ENCODE assay signal across 8 mouse cellular contexts in genomic region chr4:117834457-117834844, GRCm38 (mm10). TPM values are rescaled to one million over a fixed set of nuclear protein-coding genes. Genes with fewer than 3 reads are reported as not detected.
A peak's percentile ranks its signal among the peaks of the same experiment; 100 is the strongest.
DNase-seq lines count a peak whose midpoint lies in the region; ATAC-seq lines count a peak whose summit lies in the region.

Slc6a9 (plus strand) TSS chr4:117834506.

- H3K4me1 ChIP-seq in embryonic facial prominence, embryonic 11.5 days (ENCODE audit: control insufficient read depth, insufficient read depth, low read length) = 0 out of 2 replicates have a peak, but pooled peaks cover 4% of the 10 kb centered on the region
- H3K4me1 ChIP-seq in hindbrain, embryonic 13.5 days (replicated peaks) = peaks cover 23% of the 10 kb centered on the region
- H3K4me1 ChIP-seq in liver, embryonic 15.5 days (replicated peaks) = peaks cover 83% of the 10 kb centered on the region

- peak within 1 kb of the TSS; percentile 96 for H3K4me2 ChIP-seq in embryonic facial prominence, embryonic 11.5 days (ENCODE audit: low read depth, low read length)
- peak within 1 kb of the TSS; percentile 88 for H3K4me2 ChIP-seq in hindbrain, embryonic 13.5 days
- peak within 1 kb of the TSS; percentile 77 for H3K4me2 ChIP-seq in liver, embryonic 15.5 days

- no peak for DNase-seq in layer of hippocampus, adult 8-10 months (ENCODE audit: low spot score in 2 of 2)
- DNase-seq in layer of hippocampus, adult 11-12 months (ENCODE audit: low spot score) = no peak
- DNase-seq in embryonic facial prominence, embryonic 11.5 days (ENCODE audit: low spot score) = no peak
- DNase-seq in thymus, postnatal 10 days (ENCODE audit: low spot score in 2 of 2) = no peak
- DNase-seq in right cerebral cortex, postnatal 36 days (ENCODE audit: low spot score in 2 of 2) = no peak

- WGBS in embryonic facial prominence, embryonic 11.5 days = 14% methylated on average over 3 of the region's 3 CpGs
- WGBS in hindbrain, embryonic 13.5 days = 18% methylated on average over 3 of the region's 3 CpGs
- WGBS in liver, embryonic 15.5 days (ENCODE audit: insufficient replicate concordance) = 35% methylated on average over 3 of the region's 3 CpGs

- H3K9ac ChIP-seq in embryonic facial prominence, embryonic 11.5 days (replicated peaks; ENCODE audit: low read length) = peak within 1 kb of the TSS; percentile 81
- H3K9ac ChIP-seq in hindbrain, embryonic 13.5 days = peak within 1 kb of the TSS; percentile 86
- H3K9ac ChIP-seq in liver, embryonic 15.5 days = peak within 1 kb of the TSS; percentile 91

- H3K36me3 ChIP-seq in embryonic facial prominence, embryonic 11.5 days (replicated peaks; ENCODE audit: control insufficient read depth, insufficient read depth, low read depth, low read length) = no peaks in the 10 kb centered on the region
- H3K36me3 ChIP-seq in hindbrain, embryonic 13.5 days = no peaks in the 10 kb centered on the region
- peaks cover 28% of the 10 kb centered on the region for H3K36me3 ChIP-seq in liver, embryonic 15.5 days (replicated peaks)

- H3K27ac ChIP-seq in embryonic facial prominence, embryonic 11.5 days (replicated peaks; ENCODE audit: low read depth, low read length) = peak within 1 kb of the TSS; percentile 52
- peak within 1 kb of the TSS; percentile 91 for H3K27ac ChIP-seq in hindbrain, embryonic 13.5 days
- peak within 1 kb of the TSS; percentile 99 for H3K27ac ChIP-seq in liver, embryonic 15.5 days (replicated peaks)

- peak within 1 kb of the TSS; percentile 80 for H3K4me3 ChIP-seq in embryonic facial prominence, embryonic 11.5 days (ENCODE audit: low read depth, low read length)
- peak within 1 kb of the TSS; percentile 58 for H3K4me3 ChIP-seq in hindbrain, embryonic 13.5 days
- peak within 1 kb of the TSS; percentile 88 for H3K4me3 ChIP-seq in liver, embryonic 15.5 days (replicated peaks)

- no peaks in the 10 kb centered on the region for H3K27me3 ChIP-seq in embryonic facial prominence, embryonic 11.5 days (ENCODE audit: control insufficient read depth, insufficient read depth, low read length)
- peaks cover 28% of the 10 kb centered on the region for H3K27me3 ChIP-seq in hindbrain, embryonic 13.5 days
- H3K27me3 ChIP-seq in liver, embryonic 15.5 days = no peaks in the 10 kb centered on the region

- no peak for ATAC-seq in embryonic facial prominence, embryonic 11.5 days (replicated peaks; ENCODE audit: insufficient number of reproducible peaks, low FRiP score, low TSS enrichment, low read depth)
- no peak for ATAC-seq in hindbrain, embryonic 13.5 days (ENCODE audit: low FRiP score)
- ATAC-seq in liver, embryonic 15.5 days (ENCODE audit: insufficient read depth) = no peak
- no peak for ATAC-seq in cerebellum, adult (ENCODE audit: insufficient number of reproducible peaks, low FRiP score, low TSS enrichment)

- H3K9me3 ChIP-seq in embryonic facial prominence, embryonic 11.5 days (replicated peaks; ENCODE audit: control insufficient read depth, low read length) = no peaks in the 10 kb centered on the region
- no peaks in the 10 kb centered on the region for H3K9me3 ChIP-seq in hindbrain, embryonic 13.5 days
- H3K9me3 ChIP-seq in liver, embryonic 15.5 days (replicated peaks) = no peaks in the 10 kb centered on the region

RNA-seq across cellular contexts. Expression of gene Slc6a9, which starts in this region (rescaled TPM):
- total RNA-seq in layer of hippocampus, adult 8-10 months (2022) = 10 to 100 TPM; 41.8 to 48.9 (median 44.4) TPM
- polyA plus RNA-seq in embryonic facial prominence, embryonic 11.5 days (2014; fragmentation: Nextera tagmentation; extraction: Ambion mirVana) = 5.3 and 5.9 TPM in 2 replicates
- polyA plus RNA-seq in hindbrain, embryonic 13.5 days (2015; fragmentation: Nextera tagmentation; extraction: Ambion mirVana) = 22.8 and 27.7 TPM in 2 replicates
- polyA plus RNA-seq in liver, embryonic 15.5 days (2015; fragmentation: Nextera tagmentation; extraction: Ambion mirVana) = 56.1 and 56.4 TPM in 2 replicates
